Mouse (Mus musculus): ENCODE data around the gene Zfp273. TPM values are rescaled to one million over a fixed set of nuclear protein-coding genes. Genes with fewer than 3 reads are reported as not detected.
A peak's percentile ranks its signal among the peaks of the same experiment; 100 is the strongest.
"Not testable (repeated sequence)": the region's sequence is repeated elsewhere in the genome, so short reads cannot be mapped to it uniquely, and the experiment has no call there.

The Zfp273 gene
- polyA plus RNA-seq (2015; fragmentation: Nextera tagmentation; extraction: Ambion mirVana): 7.6 and 8.7 TPM in 2 replicates

GRCm38 (mm10) chr13:67813710-67814660 lies at the start of gene Zfp273:
TSS of gene Zfp273 (plus strand) at chr13:67813740.
- Histone ChIP-seq H3K9ac (peak within 1 kb of the TSS; percentile 66), H3K36me3 (0 out of 2 replicates have a peak, but pooled peaks cover 5% of the 10 kb centered on the region), H3K27ac (peak within 1 kb of the TSS; percentile 89), H3K4me1 (no peaks in the 10 kb centered on the region), H3K27me3 (no peaks in the 10 kb centered on the region), H3K4me3 (peak within 1 kb of the TSS; percentile 73), H3K9me3 (no peaks in the 10 kb centered on the region), H3K4me2 (peak within 1 kb of the TSS; percentile 72)
- ATAC-seq (ENCODE audit: borderline replicate concordance, extremely low read depth, low FRiP score, low TSS enrichment): peak; percentile 95
- 4% methylated on average over 31 of the region's 31 CpGs for WGBS

GRCm38 (mm10) chr13:67779265-67780221 lies 34.0 kb upstream of the Zfp273 start, which contains the start of gene Zfp493:
TSS of gene Zfp493 (plus strand) at chr13:67779693.
- H3K27ac ChIP-seq: peak within 1 kb of the TSS; percentile 43; the same call in 1 of the 2 replicates
- H3K4me2 ChIP-seq: peak within 1 kb of the TSS; percentile 81
- no peaks in the 10 kb centered on the region for H3K9me3 ChIP-seq
- ATAC-seq (ENCODE audit: borderline replicate concordance, extremely low read depth, low FRiP score, low TSS enrichment): peak; percentile 95
- H3K4me3 ChIP-seq: peak within 1 kb of the TSS; percentile 60
- WGBS: 6% methylated on average over 26 of the region's 26 CpGs
- no peaks in the 10 kb centered on the region for H3K36me3 ChIP-seq
- peak within 1 kb of the TSS; percentile 54 for H3K9ac ChIP-seq
- H3K4me1 ChIP-seq: peaks cover 4% of the 10 kb centered on the region; the same call in 1 of the 2 replicates
- H3K27me3 ChIP-seq: no peaks in the 10 kb centered on the region

- 92% methylated on average over 10 of the region's 10 CpGs for WGBS
- no peak overlapping the region for H3K9ac ChIP-seq
- no peaks in the 10 kb centered on the region for H3K9me3 ChIP-seq
- H3K27me3 ChIP-seq: no peaks in the 10 kb centered on the region
- no peak overlapping the region for H3K4me3 ChIP-seq
- H3K4me1 ChIP-seq: no peaks in the 10 kb centered on the region
- no peak overlapping the region for H3K27ac ChIP-seq
- no peaks in the 10 kb centered on the region for H3K36me3 ChIP-seq
- ATAC-seq (ENCODE audit: borderline replicate concordance, extremely low read depth, low FRiP score, low TSS enrichment): no peak
- no peak overlapping the region for H3K4me2 ChIP-seq
Observed at GRCm38 (mm10) chr13:67791921-67792455, 21.6 kb upstream of the Zfp273 start.

- Histone ChIP-seq H3K9ac (no peak overlapping the region), H3K4me3 (no peak overlapping the region), H3K9me3 (no peaks in the 10 kb centered on the region), H3K27ac (no peak overlapping the region), H3K27me3 (no peaks in the 10 kb centered on the region), H3K36me3 (no peaks in the 10 kb centered on the region), H3K4me1 (no peaks in the 10 kb centered on the region), H3K4me2 (no peak overlapping the region)
- 92% methylated on average over 3 of the region's 3 CpGs for WGBS
- ATAC-seq (ENCODE audit: borderline replicate concordance, extremely low read depth, low FRiP score, low TSS enrichment): no peak
Observed at GRCm38 (mm10) chr13:67798618-67799017, 14.9 kb upstream of the Zfp273 start.

GRCm38 (mm10) chr13:67799151-67799550 lies 14.4 kb upstream of the Zfp273 start:
- H3K36me3 ChIP-seq; ATAC-seq (ENCODE audit: borderline replicate concordance, extremely low read depth, low FRiP score, low TSS enrichment); H3K4me3 ChIP-seq; H3K9ac ChIP-seq; H3K27ac ChIP-seq; H3K27me3 ChIP-seq; H3K4me2 ChIP-seq; H3K9me3 ChIP-seq; H3K4me1 ChIP-seq: not testable (repeated sequence)
- WGBS: 89% methylated on average over 3 of the region's 3 CpGs

- 31% methylated on average over 1 of the region's 1 CpGs for WGBS
- Histone ChIP-seq H3K36me3 (no peaks in the 10 kb centered on the region), H3K9ac (no peak overlapping the region), H3K4me1 (no peaks in the 10 kb centered on the region), H3K4me2 (no peak overlapping the region), H3K9me3 (no peaks in the 10 kb centered on the region), H3K27me3 (no peaks in the 10 kb centered on the region), H3K4me3 (no peak overlapping the region), H3K27ac (no peak overlapping the region)
- no peak for ATAC-seq (ENCODE audit: borderline replicate concordance, extremely low read depth, low FRiP score, low TSS enrichment)
Observed at GRCm38 (mm10) chr13:67811651-67812210, 1.8 kb upstream of the Zfp273 start.

GRCm38 (mm10) chr13:67812961-67813709 lies 405 bp upstream of the Zfp273 start:
- Histone ChIP-seq H3K27me3 (no peaks in the 10 kb centered on the region), H3K36me3 (no peaks in the 10 kb centered on the region), H3K9ac (peak overlapping the region; percentile 66; the same call in 1 of the 2 replicates), H3K4me2 (peak overlapping the region; percentile 72), H3K4me1 (no peaks in the 10 kb centered on the region), H3K4me3 (peak overlapping the region; percentile 73), H3K27ac (peak overlapping the region; percentile 89; the same call in 1 of the 2 replicates), H3K9me3 (no peaks in the 10 kb centered on the region)
- ATAC-seq (ENCODE audit: borderline replicate concordance, extremely low read depth, low FRiP score, low TSS enrichment): peak; percentile 19; the same call in 1 of the 2 replicates
- WGBS: 78% methylated on average over 8 of the region's 8 CpGs

- Histone ChIP-seq H3K9me3 (no peaks in the 10 kb centered on the region), H3K4me2 (no peak overlapping the region), H3K4me1 (no peaks in the 10 kb centered on the region), H3K36me3 (peaks cover 9% of the 10 kb centered on the region; the same call in 1 of the 2 replicates), H3K27ac (0 out of 2 replicates have a peak overlapping the region, but pooled peaks have one; percentile 4), H3K4me3 (no peak overlapping the region), H3K27me3 (no peaks in the 10 kb centered on the region), H3K9ac (no peak overlapping the region)
- no peak for ATAC-seq (ENCODE audit: borderline replicate concordance, extremely low read depth, low FRiP score, low TSS enrichment)
- WGBS: 68% methylated on average over 1 of the region's 1 CpGs
Observed at GRCm38 (mm10) chr13:67818636-67819035, 5.1 kb downstream of the Zfp273 start.

GRCm38 (mm10) chr13:67830911-67831336 lies 17.4 kb downstream of the Zfp273 start, which contains the start of gene Gm10037:
TSS of gene Gm10037 (plus strand) at chr13:67831106.
- Histone ChIP-seq H3K9ac (peak within 1 kb of the TSS; percentile 55), H3K4me2 (peak within 1 kb of the TSS; percentile 75), H3K4me1 (no peaks in the 10 kb centered on the region), H3K36me3 (peaks cover 8% of the 10 kb centered on the region), H3K27ac (no peak within 1 kb of the TSS), H3K9me3 (peaks cover 7% of the 10 kb centered on the region; the same call in 1 of the 2 replicates), H3K27me3 (no peaks in the 10 kb centered on the region), H3K4me3 (peak within 1 kb of the TSS; percentile 58)
- peak; percentile 81; the same call in 1 of the 2 replicates for ATAC-seq (ENCODE audit: borderline replicate concordance, extremely low read depth, low FRiP score, low TSS enrichment)
- WGBS: 2% methylated on average over 14 of the region's 14 CpGs

GRCm38 (mm10) chr13:67833137-67833536 lies 19.6 kb downstream of the Zfp273 start:
- ATAC-seq (ENCODE audit: borderline replicate concordance, extremely low read depth, low FRiP score, low TSS enrichment); H3K27ac ChIP-seq; H3K9me3 ChIP-seq; H3K9ac ChIP-seq; H3K4me2 ChIP-seq; H3K36me3 ChIP-seq; H3K4me3 ChIP-seq; H3K27me3 ChIP-seq; H3K4me1 ChIP-seq: not testable (repeated sequence)
